Mouse (Mus musculus) effector memory CD4-positive, alpha-beta T cell, adult 5 months (primary cell): Measurements from ENCODE around the gene Gm10775. TPM values are rescaled to one million over a fixed set of nuclear protein-coding genes. Genes with fewer than 3 reads are reported as not detected.

ENCODE experiments used
- polyA plus RNA-seq: library from polyadenylated mRNA; unstranded; fragments of 100-300 nt; shearing (Covaris generic); gene quantifications from one replicate; pipeline ENCODE4 v1.2.1, GENCODE M21; 2017

Gene Gm10775
- not detected for polyA plus RNA-seq

GRCm38 (mm10) chr13:65259239-65259638 is at the start of gene Gm10775:
Gene Gm10775, plus strand, starts transcription at chr13:65259539.

GRCm38 (mm10) chr13:65278383-65279341 is 19.3 kb downstream of the Gm10775 start, which contains the start of gene Zfp369:
Gene Zfp369, plus strand, starts transcription at chr13:65278814.

Other genes with a start within 250 kb of the Gm10775 start
- not detected for gene Spata31d1c, start 226.5 kb upstream of the Gm10775 start, polyA plus RNA-seq
- gene Prss47, start 206.8 kb upstream of the Gm10775 start, polyA plus RNA-seq, result not detected
- 71.3 TPM for gene Mfsd14b, start 146.6 kb upstream of the Gm10775 start, polyA plus RNA-seq
- not detected for gene Olfr465-ps1, start 121.5 kb upstream of the Gm10775 start, polyA plus RNA-seq
- 0.35 TPM for gene Olfr466, start 109.3 kb upstream of the Gm10775 start, polyA plus RNA-seq
- gene Nlrp4f, start 53.6 kb upstream of the Gm10775 start, polyA plus RNA-seq, result not detected
- 13.0 TPM for gene Zfp369, start 19.3 kb downstream of the Gm10775 start, polyA plus RNA-seq